Mouse (Mus musculus): ENCODE measurements around the gene Tspan9. TPM values are rescaled to one million over a fixed set of nuclear protein-coding genes. Genes with fewer than 3 reads are reported as not detected.
A peak's percentile ranks its signal among the peaks of the same experiment; 100 is the strongest.

Tspan9 gene
- polyA plus RNA-seq, 1 experiment from 2014 or later: 71.7 TPM

DNA sequence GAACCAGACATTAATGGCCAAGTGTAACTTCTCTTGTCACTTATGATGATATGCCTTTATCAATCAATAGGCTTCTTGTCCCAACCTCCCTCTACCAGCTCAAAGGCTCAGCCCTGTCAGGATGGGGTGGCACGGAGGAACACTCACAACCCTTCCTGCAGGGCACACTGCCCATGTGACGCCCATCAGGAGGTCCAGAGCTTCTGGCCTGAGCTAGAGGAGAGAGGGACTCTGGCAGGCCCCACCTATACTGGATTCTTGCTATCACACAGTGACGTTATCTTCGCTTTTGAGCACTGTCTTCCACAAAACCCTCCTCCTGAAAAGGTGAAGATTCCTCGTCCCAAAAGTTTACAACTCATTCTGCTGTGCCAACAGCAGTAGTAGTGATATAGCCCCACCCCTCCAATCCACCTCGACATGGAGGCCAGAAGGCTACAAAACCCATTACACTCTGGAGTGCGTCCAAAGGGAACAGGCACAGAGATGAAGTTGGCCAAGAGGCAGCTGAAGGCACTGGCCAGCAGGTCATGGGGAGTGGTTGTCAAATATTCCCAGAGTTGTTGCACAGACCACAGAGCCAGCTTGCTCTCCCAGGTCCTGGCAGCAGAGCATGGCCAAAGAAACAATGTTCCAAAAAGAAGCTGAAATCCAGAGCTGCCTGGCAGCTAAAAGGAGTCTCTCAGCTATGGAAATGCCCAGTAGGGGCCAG is 34.9 kb downstream of the Tspan9 start:
- H3K27me3 ChIP-seq (ENCODE audit: control insufficient read depth, insufficient read depth, low read length): no peaks in the 10 kb centered on the region
- no peak overlapping the region for H3K27ac ChIP-seq (replicated peaks; ENCODE audit: low read depth, low read length)
- DNase-seq (ENCODE audit: low spot score): no peak
- no peak for ATAC-seq (replicated peaks; ENCODE audit: insufficient number of reproducible peaks, low FRiP score, low TSS enrichment, low read depth)
- H3K9me3 ChIP-seq (replicated peaks; ENCODE audit: control insufficient read depth, low read length): no peaks in the 10 kb centered on the region
- H3K9ac ChIP-seq (replicated peaks; ENCODE audit: low read length): no peak overlapping the region
- H3K4me2 ChIP-seq (ENCODE audit: low read depth, low read length): no peak overlapping the region
- no peak overlapping the region for H3K4me3 ChIP-seq (ENCODE audit: low read depth, low read length)
- no peaks in the 10 kb centered on the region for H3K36me3 ChIP-seq (replicated peaks; ENCODE audit: control insufficient read depth, insufficient read depth, low read depth, low read length)
- H3K4me1 ChIP-seq (ENCODE audit: control insufficient read depth, insufficient read depth, low read length): peaks cover 12% of the 10 kb centered on the region
- WGBS: 82% methylated on average over 7 of the region's 7 CpGs

DNA sequence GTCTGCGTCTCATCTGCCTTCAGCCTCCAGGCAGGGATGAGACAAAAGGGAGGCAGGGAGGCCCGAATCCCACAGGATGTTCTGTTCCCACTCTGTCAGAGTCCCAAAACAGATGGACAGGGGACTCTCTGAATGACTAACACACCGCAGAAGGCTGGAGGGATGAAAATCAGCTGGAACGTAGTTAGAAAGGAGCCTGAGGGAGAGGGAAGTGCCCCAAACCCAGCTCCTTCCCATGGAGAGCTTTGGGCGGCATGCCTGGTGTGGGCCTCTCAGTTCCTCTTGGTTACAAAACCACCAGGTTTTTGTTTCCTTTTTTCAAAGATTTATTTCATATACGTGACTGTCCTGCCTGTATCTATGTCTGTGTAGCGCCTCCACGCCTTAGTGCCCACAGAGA is 35.7 kb downstream of the Tspan9 start:
- no peak overlapping the region for H3K27ac ChIP-seq (replicated peaks; ENCODE audit: low read depth, low read length)
- H3K9ac ChIP-seq (replicated peaks; ENCODE audit: low read length): no peak overlapping the region
- no peaks in the 10 kb centered on the region for H3K27me3 ChIP-seq (ENCODE audit: control insufficient read depth, insufficient read depth, low read length)
- no peaks in the 10 kb centered on the region for H3K9me3 ChIP-seq (replicated peaks; ENCODE audit: control insufficient read depth, low read length)
- DNase-seq (ENCODE audit: low spot score) (no peak), ATAC-seq (replicated peaks; ENCODE audit: insufficient number of reproducible peaks, low FRiP score, low TSS enrichment, low read depth) (no peak)
- H3K4me2 ChIP-seq (ENCODE audit: low read depth, low read length): no peak overlapping the region
- H3K36me3 ChIP-seq (replicated peaks; ENCODE audit: control insufficient read depth, insufficient read depth, low read depth, low read length): no peaks in the 10 kb centered on the region
- 71% methylated on average over 8 of the region's 8 CpGs for WGBS
- H3K4me3 ChIP-seq (ENCODE audit: low read depth, low read length): no peak overlapping the region
- H3K4me1 ChIP-seq (ENCODE audit: control insufficient read depth, insufficient read depth, low read length): peaks cover 15% of the 10 kb centered on the region

DNA sequence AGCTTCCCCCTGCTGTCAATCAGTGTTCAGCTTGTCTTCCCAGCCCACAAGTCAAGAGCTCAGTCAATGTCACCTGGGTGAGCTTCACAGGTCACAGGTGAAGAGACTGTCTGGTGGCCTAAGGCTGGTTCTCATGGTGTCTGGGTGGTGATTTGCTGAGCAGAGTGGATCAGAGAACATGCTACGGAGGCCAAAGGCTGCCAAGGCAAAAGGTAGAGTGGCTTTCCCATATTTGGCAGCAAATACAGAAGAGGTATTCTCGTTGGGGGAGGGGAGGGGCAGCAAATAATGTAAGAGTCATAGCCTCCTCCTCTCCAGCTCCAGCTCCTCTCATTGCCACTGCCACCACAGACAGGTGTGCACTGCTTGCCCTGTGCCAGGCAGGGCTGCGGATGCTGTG is 37.2 kb downstream of the Tspan9 start:
- DNase-seq (ENCODE audit: low spot score): no peak
- Histone ChIP-seq H3K4me1 (ENCODE audit: control insufficient read depth, insufficient read depth, low read length) (peaks cover 4% of the 10 kb centered on the region), H3K27me3 (ENCODE audit: control insufficient read depth, insufficient read depth, low read length) (no peaks in the 10 kb centered on the region), H3K27ac (replicated peaks; ENCODE audit: low read depth, low read length) (no peak overlapping the region), H3K9ac (replicated peaks; ENCODE audit: low read length) (no peak overlapping the region), H3K4me2 (ENCODE audit: low read depth, low read length) (no peak overlapping the region), H3K4me3 (ENCODE audit: low read depth, low read length) (no peak overlapping the region), H3K9me3 (replicated peaks; ENCODE audit: control insufficient read depth, low read length) (no peaks in the 10 kb centered on the region), H3K36me3 (replicated peaks; ENCODE audit: control insufficient read depth, insufficient read depth, low read depth, low read length) (no peaks in the 10 kb centered on the region)
- ATAC-seq (replicated peaks; ENCODE audit: insufficient number of reproducible peaks, low FRiP score, low TSS enrichment, low read depth): no peak
- 72% methylated on average over 3 of the region's 3 CpGs for WGBS

DNA sequence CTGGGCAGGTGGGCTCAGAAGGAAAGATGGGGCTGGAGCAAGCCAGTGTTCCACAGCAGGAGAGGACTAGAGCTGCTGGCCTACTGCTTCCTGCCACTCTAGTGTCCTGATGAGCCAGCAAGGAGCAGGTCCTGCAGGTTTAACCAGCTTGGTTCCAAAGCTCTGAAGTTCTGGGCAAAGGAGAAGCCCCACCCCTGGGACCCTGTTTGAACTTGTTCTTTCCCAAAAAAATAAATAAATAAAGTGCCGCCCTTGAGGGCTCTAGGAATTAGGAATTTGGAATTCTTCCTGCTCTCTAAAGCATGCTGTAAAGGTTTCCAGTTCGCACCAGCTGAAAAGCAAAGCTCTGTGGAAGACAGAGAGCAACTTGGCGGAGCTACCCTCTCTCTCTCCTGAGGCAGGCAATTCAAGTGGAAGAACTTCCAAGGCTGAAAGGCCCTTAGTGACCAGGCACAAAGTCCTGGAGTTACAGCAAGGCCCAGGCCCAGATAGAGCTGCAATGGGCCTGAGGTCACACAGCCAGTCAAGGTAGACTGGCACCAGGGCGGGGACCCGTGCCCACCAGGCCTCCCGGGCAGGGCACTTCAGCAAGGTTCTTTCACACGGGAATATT is 38.6 kb downstream of the Tspan9 start:
- Histone ChIP-seq H3K27ac (replicated peaks; ENCODE audit: low read depth, low read length) (peak overlapping the region; percentile 62; the same call in 1 of the 2 replicates), H3K4me3 (ENCODE audit: low read depth, low read length) (no peak overlapping the region), H3K27me3 (ENCODE audit: control insufficient read depth, insufficient read depth, low read length) (no peaks in the 10 kb centered on the region), H3K4me1 (ENCODE audit: control insufficient read depth, insufficient read depth, low read length) (peaks cover 4% of the 10 kb centered on the region), H3K36me3 (replicated peaks; ENCODE audit: control insufficient read depth, insufficient read depth, low read depth, low read length) (no peaks in the 10 kb centered on the region), H3K9ac (replicated peaks; ENCODE audit: low read length) (no peak overlapping the region; the same call in 1 of the 2 replicates), H3K9me3 (replicated peaks; ENCODE audit: control insufficient read depth, low read length) (no peaks in the 10 kb centered on the region), H3K4me2 (ENCODE audit: low read depth, low read length) (no peak overlapping the region)
- ATAC-seq (replicated peaks; ENCODE audit: insufficient number of reproducible peaks, low FRiP score, low TSS enrichment, low read depth) (no peak), DNase-seq (ENCODE audit: low spot score) (no peak)
- WGBS: 64% methylated on average over 7 of the region's 7 CpGs

DNA sequence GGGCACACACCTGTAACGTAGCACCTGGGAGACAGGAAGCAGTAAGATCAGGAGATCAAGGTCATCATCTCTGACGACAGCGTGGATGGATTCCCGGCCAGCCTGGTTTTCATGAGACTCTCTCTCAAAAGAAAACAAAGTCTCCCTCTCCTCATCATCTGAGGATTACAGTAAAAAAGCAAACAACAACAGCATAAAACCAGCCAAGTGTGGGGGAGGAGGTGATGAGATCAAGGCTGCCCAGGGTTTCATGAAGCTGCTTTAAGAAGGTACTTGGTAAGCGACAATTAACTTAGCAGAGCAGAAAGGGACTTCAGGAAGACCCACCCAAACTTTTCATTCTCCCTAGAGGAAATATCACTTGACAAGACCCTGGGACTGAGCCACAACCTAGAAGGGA is 39.5 kb downstream of the Tspan9 start:
- Histone ChIP-seq H3K27ac (replicated peaks; ENCODE audit: low read depth, low read length) (no peak overlapping the region), H3K4me3 (ENCODE audit: low read depth, low read length) (no peak overlapping the region), H3K36me3 (replicated peaks; ENCODE audit: control insufficient read depth, insufficient read depth, low read depth, low read length) (no peaks in the 10 kb centered on the region), H3K4me2 (ENCODE audit: low read depth, low read length) (no peak overlapping the region), H3K9me3 (replicated peaks; ENCODE audit: control insufficient read depth, low read length) (no peaks in the 10 kb centered on the region), H3K9ac (replicated peaks; ENCODE audit: low read length) (no peak overlapping the region), H3K27me3 (ENCODE audit: control insufficient read depth, insufficient read depth, low read length) (no peaks in the 10 kb centered on the region), H3K4me1 (ENCODE audit: control insufficient read depth, insufficient read depth, low read length) (peaks cover 4% of the 10 kb centered on the region)
- DNase-seq (ENCODE audit: low spot score) (no peak), ATAC-seq (replicated peaks; ENCODE audit: insufficient number of reproducible peaks, low FRiP score, low TSS enrichment, low read depth) (no peak)
- 79% methylated on average over 5 of the region's 5 CpGs for WGBS

DNA sequence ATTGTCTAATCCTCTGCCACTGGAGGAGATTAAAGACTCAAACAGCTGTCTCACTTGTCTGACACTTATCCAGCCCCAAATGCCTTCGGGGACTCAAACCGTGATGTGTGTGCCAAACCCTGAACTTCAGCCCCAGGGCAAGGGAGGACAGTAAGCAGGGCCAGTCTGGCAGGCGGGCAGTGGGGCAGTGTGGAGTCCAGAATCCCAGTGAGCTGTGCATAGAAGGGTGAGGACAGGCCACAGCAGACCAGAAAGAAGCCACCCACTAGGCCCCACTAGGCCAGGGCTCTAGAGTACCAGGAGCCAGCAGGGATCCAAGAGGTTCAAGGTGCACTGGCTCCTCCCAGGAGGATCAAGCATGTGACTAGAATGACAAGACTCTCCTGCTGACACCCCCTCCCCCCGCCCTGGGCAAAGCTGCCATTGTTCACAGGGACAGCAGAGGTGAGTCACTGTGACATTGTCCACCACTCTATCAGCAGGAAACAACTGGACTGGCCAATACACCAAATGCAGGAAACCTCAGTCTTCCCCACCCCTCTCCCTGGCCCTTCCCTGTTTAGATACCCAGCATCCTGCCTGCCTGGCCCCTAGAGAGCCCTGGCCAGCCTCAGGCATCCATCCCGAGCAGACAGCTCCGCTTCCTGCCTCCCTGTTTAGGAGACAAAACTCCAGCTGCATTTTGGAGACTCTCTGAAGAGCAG is 40.9 kb downstream of the Tspan9 start:
- Histone ChIP-seq H3K27me3 (ENCODE audit: control insufficient read depth, insufficient read depth, low read length) (no peaks in the 10 kb centered on the region), H3K4me2 (ENCODE audit: low read depth, low read length) (no peak overlapping the region), H3K4me1 (ENCODE audit: control insufficient read depth, insufficient read depth, low read length) (peaks cover 4% of the 10 kb centered on the region), H3K9me3 (replicated peaks; ENCODE audit: control insufficient read depth, low read length) (no peaks in the 10 kb centered on the region), H3K27ac (replicated peaks; ENCODE audit: low read depth, low read length) (0 out of 2 replicates have a peak overlapping the region, but pooled peaks have one; percentile 20), H3K4me3 (ENCODE audit: low read depth, low read length) (no peak overlapping the region), H3K36me3 (replicated peaks; ENCODE audit: control insufficient read depth, insufficient read depth, low read depth, low read length) (no peaks in the 10 kb centered on the region), H3K9ac (replicated peaks; ENCODE audit: low read length) (no peak overlapping the region)
- DNase-seq (ENCODE audit: low spot score) (no peak), ATAC-seq (replicated peaks; ENCODE audit: insufficient number of reproducible peaks, low FRiP score, low TSS enrichment, low read depth) (no peak)
- 33% methylated on average over 6 of the region's 6 CpGs for WGBS

DNA sequence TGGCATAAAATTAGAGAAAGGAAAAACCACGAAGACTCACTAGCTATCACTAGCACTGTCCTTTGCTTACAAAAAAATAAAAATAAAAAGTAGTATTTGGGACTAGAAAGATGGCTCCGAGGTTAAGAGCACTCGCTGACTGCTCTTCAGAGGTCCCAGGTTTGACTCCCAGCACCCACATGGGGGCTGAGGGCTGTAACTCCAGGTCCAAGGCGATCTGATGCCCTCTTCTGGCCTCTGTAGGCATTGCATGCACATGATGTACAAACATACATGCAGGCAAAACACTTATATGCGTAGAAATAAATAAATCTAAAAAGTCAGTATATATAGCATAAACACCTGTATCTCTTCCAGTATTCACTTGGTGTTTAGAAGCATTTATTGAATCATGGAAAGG is 43.5 kb downstream of the Tspan9 start:
- H3K9me3 ChIP-seq (replicated peaks; ENCODE audit: control insufficient read depth, low read length): no peaks in the 10 kb centered on the region
- peaks cover 4% of the 10 kb centered on the region; the same call in 1 of the 2 replicates for H3K4me1 ChIP-seq (ENCODE audit: control insufficient read depth, insufficient read depth, low read length)
- 76% methylated on average over 5 of the region's 5 CpGs for WGBS
- H3K27me3 ChIP-seq (ENCODE audit: control insufficient read depth, insufficient read depth, low read length): no peaks in the 10 kb centered on the region
- DNase-seq (ENCODE audit: low spot score) (no peak), ATAC-seq (replicated peaks; ENCODE audit: insufficient number of reproducible peaks, low FRiP score, low TSS enrichment, low read depth) (no peak)
- no peak overlapping the region for H3K4me2 ChIP-seq (ENCODE audit: low read depth, low read length)
- H3K4me3 ChIP-seq (ENCODE audit: low read depth, low read length): no peak overlapping the region
- no peaks in the 10 kb centered on the region for H3K36me3 ChIP-seq (replicated peaks; ENCODE audit: control insufficient read depth, insufficient read depth, low read depth, low read length)
- H3K9ac ChIP-seq (replicated peaks; ENCODE audit: low read length): no peak overlapping the region
- H3K27ac ChIP-seq (replicated peaks; ENCODE audit: low read depth, low read length): no peak overlapping the region

DNA sequence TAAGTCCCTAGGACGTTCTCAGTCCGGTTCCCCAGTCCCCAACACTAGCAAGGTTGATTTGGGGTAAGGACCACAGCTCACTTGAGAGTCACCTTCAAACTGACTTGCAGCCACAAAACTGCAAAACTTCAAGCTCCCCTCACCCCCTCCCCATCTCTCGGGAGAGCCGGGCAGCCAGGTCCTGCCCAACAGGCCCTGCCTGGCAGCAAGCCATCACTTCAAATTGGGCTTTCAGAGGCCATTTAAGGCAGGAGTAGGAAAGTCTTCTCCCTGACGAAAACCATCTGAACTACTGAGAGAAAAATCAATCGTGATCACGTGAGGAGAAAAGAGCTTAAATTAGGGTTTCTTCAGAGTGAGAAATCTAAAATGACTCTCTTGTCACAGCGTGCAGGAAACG is 44.2 kb downstream of the Tspan9 start:
- no peak for DNase-seq (ENCODE audit: low spot score)
- Histone ChIP-seq H3K27me3 (ENCODE audit: control insufficient read depth, insufficient read depth, low read length) (no peaks in the 10 kb centered on the region), H3K4me1 (ENCODE audit: control insufficient read depth, insufficient read depth, low read length) (peaks cover 4% of the 10 kb centered on the region; the same call in 1 of the 2 replicates), H3K36me3 (replicated peaks; ENCODE audit: control insufficient read depth, insufficient read depth, low read depth, low read length) (no peaks in the 10 kb centered on the region), H3K4me3 (ENCODE audit: low read depth, low read length) (no peak overlapping the region), H3K27ac (replicated peaks; ENCODE audit: low read depth, low read length) (no peak overlapping the region), H3K9me3 (replicated peaks; ENCODE audit: control insufficient read depth, low read length) (no peaks in the 10 kb centered on the region), H3K4me2 (ENCODE audit: low read depth, low read length) (no peak overlapping the region), H3K9ac (replicated peaks; ENCODE audit: low read length) (no peak overlapping the region)
- no peak for ATAC-seq (replicated peaks; ENCODE audit: insufficient number of reproducible peaks, low FRiP score, low TSS enrichment, low read depth)
- 64% methylated on average over 9 of the region's 9 CpGs for WGBS
